In genomic region chr11:70254337-70254736, GRCm38 (mm10) we compare ENCODE assay signal across 8 mouse cellular contexts. TPM values are rescaled to one million over a fixed set of nuclear protein-coding genes. Genes with fewer than 3 reads are reported as not detected.
A peak's percentile ranks its signal among the peaks of the same experiment; 100 is the strongest.
DNase-seq lines count a peak whose midpoint lies in the region; ATAC-seq and TF ChIP-seq lines count a peak whose summit lies in the region.

No protein-coding gene starts in this region.

- no peak for DNase-seq in gastrocnemius, adult 2 months
- DNase-seq in gastrocnemius, postnatal 14 days: no peak
- no peak for DNase-seq in hindbrain, embryonic 11.5 days (ENCODE audit: low spot score)
- DNase-seq in midbrain, embryonic 10.5 days (ENCODE audit: low spot score): no peak
- DNase-seq in left cerebral cortex, postnatal 25 days (ENCODE audit: low spot score in 2 of 2): no peak
- no peak for DNase-seq in adrenal gland, postnatal 4 days (ENCODE audit: low spot score in 2 of 2)
- no peak for DNase-seq in urinary bladder, postnatal 14 days (ENCODE audit: low spot score)

- H3K9me3 ChIP-seq in E14TG2a.4 (ENCODE audit: low read length): no peaks in the 10 kb centered on the region
- no peaks in the 10 kb centered on the region for H3K9me3 ChIP-seq in hindbrain, embryonic 11.5 days (ENCODE audit: control insufficient read depth, low read length)
- no peaks in the 10 kb centered on the region for H3K9me3 ChIP-seq in midbrain, embryonic 10.5 days (replicated peaks)

- 5% methylated on average over 18 of the region's 18 CpGs for WGBS in hindbrain, embryonic 11.5 days
- 4% methylated on average over 18 of the region's 18 CpGs for whole genome bisulfite sequencing in midbrain, embryonic 10.5 days

- no peak for TF ChIP-seq CTCF in gastrocnemius, adult 2 months (IDR thresholded peaks at IDR 0.05)
- no peak for TF ChIP-seq CTCF in E14TG2a.4 (conservative IDR thresholded peaks at IDR 0.05; ENCODE audit: low read length)

- H3K36me3 ChIP-seq in E14TG2a.4 (ENCODE audit: insufficient read depth, low read length): no peaks in the 10 kb centered on the region
- H3K36me3 ChIP-seq in hindbrain, embryonic 11.5 days (ENCODE audit: control insufficient read depth, insufficient read depth, low read length): no peaks in the 10 kb centered on the region
- no peaks in the 10 kb centered on the region for H3K36me3 ChIP-seq in midbrain, embryonic 10.5 days

- no peak for ATAC-seq in hindbrain, embryonic 11.5 days (ENCODE audit: low FRiP score)

- H3K4me2 ChIP-seq in hindbrain, embryonic 11.5 days (replicated peaks; ENCODE audit: low read depth, low read length): peak overlapping the region; percentile 42; the same call in 1 of the 2 replicates

- H3K4me3 ChIP-seq in gastrocnemius, adult 2 months: peak overlapping the region; percentile 72
- peak overlapping the region; percentile 70 for H3K4me3 ChIP-seq in E14TG2a.4 (replicated peaks; ENCODE audit: low read length)
- peak overlapping the region; percentile 19; the same call in 1 of the 2 replicates for H3K4me3 ChIP-seq in hindbrain, embryonic 11.5 days (ENCODE audit: low read depth, low read length)
- H3K4me3 ChIP-seq in midbrain, embryonic 10.5 days: peak overlapping the region; percentile 49

- H3K27ac ChIP-seq in gastrocnemius, adult 2 months: no peak overlapping the region; the same call in 1 of the 2 replicates
- H3K27ac ChIP-seq in hindbrain, embryonic 11.5 days (ENCODE audit: low read depth, low read length): no peak overlapping the region
- H3K27ac ChIP-seq in midbrain, embryonic 10.5 days (replicated peaks): no peak overlapping the region

- intact Hi-C loops in gastrocnemius, adult 2 months (cut with DNase I): no loop called here
- intact Hi-C loops in gastrocnemius, postnatal 14 days (cut with DNase I; ENCODE audit: low total_unique reads): loop anchor here (5.0 kb wide), 1 partner anchor 58 kb away; no protein-coding TSS in a partner anchor
- intact Hi-C loops in left cerebral cortex, postnatal 25 days (cut with DNase I): no loop called here

- H3K4me1 ChIP-seq in E14TG2a.4 (replicated peaks; ENCODE audit: low read depth, low read length): peaks cover 26% of the 10 kb centered on the region
- H3K4me1 ChIP-seq in hindbrain, embryonic 11.5 days (replicated peaks; ENCODE audit: control insufficient read depth, insufficient read depth, low read length): no peaks in the 10 kb centered on the region; the same call in 1 of the 2 replicates
- H3K4me1 ChIP-seq in midbrain, embryonic 10.5 days: peaks cover 18% of the 10 kb centered on the region

- H3K9ac ChIP-seq in hindbrain, embryonic 11.5 days (ENCODE audit: low read depth, low read length): no peak overlapping the region

- peaks cover 75% of the 10 kb centered on the region for H3K27me3 ChIP-seq in E14TG2a.4 (ENCODE audit: insufficient read depth, low read length)
- peaks cover 34% of the 10 kb centered on the region for H3K27me3 ChIP-seq in hindbrain, embryonic 11.5 days (ENCODE audit: control insufficient read depth, insufficient read depth, low read length)
- H3K27me3 ChIP-seq in midbrain, embryonic 10.5 days (ENCODE audit: low read depth, poor library complexity, severe bottlenecking): peaks cover 65% of the 10 kb centered on the region

RNA-seq across cellular contexts. Expression of gene Alox12, which starts 0.8 kb away (rescaled TPM):
- total RNA-seq in gastrocnemius, adult 2 months (2021): 1 to 10 TPM; 1.0 to 1.8 TPM
- 1 to 10 TPM in 1 of 2 experiments, under 1 TPM in 1; 1.00 to 1.2 TPM for total RNA-seq in gastrocnemius, postnatal 14 days (2021)
- 3.5 and 3.7 TPM in 2 replicates for polyA plus RNA-seq in hindbrain, embryonic 11.5 days (2014; fragmentation: Nextera tagmentation; extraction: Ambion mirVana)
- polyA plus RNA-seq in midbrain, embryonic 10.5 days (2016; fragmentation: Nextera tagmentation; extraction: Ambion mirVana): 2.5 TPM in 2 replicates
- under 1 TPM in 1 of 2 experiments, not detected in 1; 0.23 TPM for total RNA-seq in left cerebral cortex, postnatal 25 days (2021)
- 1 to 10 TPM; 3.4 to 3.7 TPM for total RNA-seq in adrenal gland, postnatal 4 days (2021)

RNA-seq across cellular contexts. Expression of gene Rnasek, which starts 14.7 kb away (rescaled TPM):
- total RNA-seq in gastrocnemius, adult 2 months (2021): 100 to 1,000 TPM; 109 to 117 TPM
- total RNA-seq in gastrocnemius, postnatal 14 days (2021): 10 to 100 TPM; 96.0 to 96.9 TPM
- polyA plus RNA-seq in hindbrain, embryonic 11.5 days (2014; fragmentation: Nextera tagmentation; extraction: Ambion mirVana): 146 and 147 TPM in 2 replicates
- polyA plus RNA-seq in midbrain, embryonic 10.5 days (2016; fragmentation: Nextera tagmentation; extraction: Ambion mirVana): 104 and 128 TPM in 2 replicates
- total RNA-seq in left cerebral cortex, postnatal 25 days (2021): 100 to 1,000 TPM; 261 to 273 TPM
- total RNA-seq in adrenal gland, postnatal 4 days (2021): 100 to 1,000 TPM; 160 to 164 TPM

RNA-seq across cellular contexts. Expression of gene Gm21988, which starts 14.7 kb away (rescaled TPM):
- total RNA-seq in gastrocnemius, adult 2 months (2021): 1 to 10 TPM; 3.7 to 4.4 TPM
- 1 to 10 TPM; 2.6 to 2.7 TPM for total RNA-seq in gastrocnemius, postnatal 14 days (2021)
- polyA plus RNA-seq in hindbrain, embryonic 11.5 days (2014; fragmentation: Nextera tagmentation; extraction: Ambion mirVana): 10.2 and 11.6 TPM in 2 replicates
- 9.6 and 10.7 TPM in 2 replicates for polyA plus RNA-seq in midbrain, embryonic 10.5 days (2016; fragmentation: Nextera tagmentation; extraction: Ambion mirVana)
- 1 to 10 TPM; 5.2 to 6.0 TPM for total RNA-seq in left cerebral cortex, postnatal 25 days (2021)
- 1 to 10 TPM; 4.5 to 8.1 TPM for total RNA-seq in adrenal gland, postnatal 4 days (2021)

RNA-seq across cellular contexts. Expression of gene 0610010K14Rik, which starts 16.6 kb away (rescaled TPM):
- 10 to 100 TPM; 33.4 to 37.0 TPM for total RNA-seq in gastrocnemius, adult 2 months (2021)
- total RNA-seq in gastrocnemius, postnatal 14 days (2021): 10 to 100 TPM; 29.7 to 37.4 TPM
- polyA plus RNA-seq in hindbrain, embryonic 11.5 days (2014; fragmentation: Nextera tagmentation; extraction: Ambion mirVana): 229 and 230 TPM in 2 replicates
- 241 and 244 TPM in 2 replicates for polyA plus RNA-seq in midbrain, embryonic 10.5 days (2016; fragmentation: Nextera tagmentation; extraction: Ambion mirVana)
- total RNA-seq in left cerebral cortex, postnatal 25 days (2021): 10 to 100 TPM; 45.9 to 47.1 TPM
- 10 to 100 TPM; 70.1 to 72.5 TPM for total RNA-seq in adrenal gland, postnatal 4 days (2021)

RNA-seq across cellular contexts. Expression of gene Bcl6b, which starts 24.7 kb away (rescaled TPM):
- 1 to 10 TPM; 1.4 to 2.6 TPM for total RNA-seq in gastrocnemius, adult 2 months (2021)
- 10 to 100 TPM; 12.4 to 13.7 TPM for total RNA-seq in gastrocnemius, postnatal 14 days (2021)
- polyA plus RNA-seq in hindbrain, embryonic 11.5 days (2014; fragmentation: Nextera tagmentation; extraction: Ambion mirVana): 5.0 and 5.9 TPM in 2 replicates
- polyA plus RNA-seq in midbrain, embryonic 10.5 days (2016; fragmentation: Nextera tagmentation; extraction: Ambion mirVana): 4.8 and 5.0 TPM in 2 replicates
- total RNA-seq in left cerebral cortex, postnatal 25 days (2021): 1 to 10 TPM; 1.7 to 2.2 TPM
- 10 to 100 TPM; 23.8 to 33.4 TPM for total RNA-seq in adrenal gland, postnatal 4 days (2021)

Comparison
In these comparisons a context has a peak if more than half of its experiments do, and no peak if none do; other contexts are left out.
1. H3K4me3 ChIP-seq: peak in every context shown above with its lines; median percentile 72 in gastrocnemius, adult 2 months; 70 in E14TG2a.4; 49 in midbrain, embryonic 10.5 days; 19 in hindbrain, embryonic 11.5 days.